Comparison of ENCODE assay signal across 8 mouse cellular contexts in the genomic region with DNA sequence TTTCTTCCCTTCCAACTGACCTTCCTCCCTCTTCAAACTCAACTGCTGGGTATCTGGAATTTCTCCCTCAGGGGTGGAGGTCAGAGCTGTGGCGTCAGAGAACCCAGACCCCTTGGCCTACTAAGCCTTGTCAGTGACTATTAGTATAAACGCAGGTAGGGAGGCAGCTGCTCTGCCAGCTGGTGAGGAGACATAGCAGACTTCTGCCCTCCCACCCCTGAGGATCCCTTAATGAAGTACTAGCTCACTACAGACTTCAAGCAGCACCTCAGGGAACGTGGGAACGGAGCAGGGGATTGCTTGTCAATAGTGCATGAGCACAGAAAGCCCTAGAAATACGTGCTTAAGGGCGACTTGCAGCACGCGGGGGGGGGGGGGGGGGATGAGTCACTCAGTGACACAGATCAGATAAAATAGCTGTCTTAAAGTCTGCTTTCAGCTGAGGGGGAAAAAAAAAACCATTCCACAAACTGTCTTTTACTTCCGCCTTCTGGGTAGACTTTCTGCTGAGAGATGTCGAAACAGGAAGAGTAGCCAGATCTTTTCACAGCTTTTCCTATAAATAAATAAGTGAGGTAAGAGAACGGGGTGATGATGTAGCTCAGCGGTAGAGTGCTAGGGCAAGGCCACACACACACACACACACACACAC.
A peak's percentile ranks its signal among the peaks of the same experiment; 100 is the strongest.
DNase-seq lines count a peak whose midpoint lies in the region; ATAC-seq and TF ChIP-seq lines count a peak whose summit lies in the region.

No protein-coding gene starts in this region.

- H3K27ac ChIP-seq in bone marrow, adult 2 months (ENCODE audit: control insufficient read depth, insufficient read depth, low read depth, low read length, poor library complexity), result peak overlapping the region; percentile 57
- no peak overlapping the region for H3K27ac ChIP-seq in kidney, embryonic 14.5 days (ENCODE audit: low read depth, low read length)

- ATAC-seq in kidney, embryonic 14.5 days (ENCODE audit: low FRiP score, low TSS enrichment), result no peak

- intact Hi-C loops in heart, postnatal 25 days (cut with DNase I), result no loop called here

- peaks cover 5% of the 10 kb centered on the region; the same call in 1 of the 2 replicates for H3K27me3 ChIP-seq in kidney, embryonic 14.5 days (ENCODE audit: control insufficient read depth, insufficient read depth, low read length)

- peak; percentile 18 to 47 for DNase-seq in heart, adult 18-20 months
- no peak for DNase-seq in heart, postnatal 25 days (ENCODE audit: low spot score)
- peak; percentile 70 for DNase-seq in 3134 (ENCODE audit: extremely low read depth, insufficient read length, low spot score)
- peak; percentile 75 for DNase-seq in induced T-regulatory cell, adult 2 months (ENCODE audit: low read depth)
- peak; percentile 78 for DNase-seq in naive thymus-derived CD4-positive, alpha-beta T cell, adult 2 months (ENCODE audit: low read depth)
- DNase-seq in ovary, postnatal 36 days (ENCODE audit: low spot score), result no peak

- H3K4me1 ChIP-seq in bone marrow, adult 2 months (ENCODE audit: control insufficient read depth, insufficient read depth, low read length), result peaks cover 2% of the 10 kb centered on the region
- no peaks in the 10 kb centered on the region for H3K4me1 ChIP-seq in kidney, embryonic 14.5 days (ENCODE audit: control insufficient read depth, insufficient read depth, low read length)

- H3K36me3 ChIP-seq in kidney, embryonic 14.5 days (ENCODE audit: control insufficient read depth, insufficient read depth, low read length), result no peaks in the 10 kb centered on the region

- H3K9ac ChIP-seq in kidney, embryonic 14.5 days (ENCODE audit: low read depth, low read length), result no peak overlapping the region; the same call in 1 of the 2 replicates

- TF ChIP-seq CTCF in bone marrow, adult 2 months (IDR thresholded peaks at IDR 0.05; ENCODE audit: control insufficient read depth, insufficient read depth, low read length), result no peak

- TF ChIP-seq POLR2A in bone marrow, adult 2 months (IDR thresholded peaks at IDR 0.05; ENCODE audit: borderline replicate concordance, control insufficient read depth, low read depth, low read length), result no peak

- no peak overlapping the region for H3K4me2 ChIP-seq in kidney, embryonic 14.5 days (replicated peaks; ENCODE audit: low read depth, low read length)

- no peak overlapping the region for H3K4me3 ChIP-seq in bone marrow, adult 2 months (replicated peaks; ENCODE audit: control insufficient read depth, low read depth, low read length)
- no peak overlapping the region for H3K4me3 ChIP-seq in kidney, embryonic 14.5 days (ENCODE audit: low read length)

- H3K9me3 ChIP-seq in kidney, embryonic 14.5 days (ENCODE audit: control insufficient read depth, low read length), result no peaks in the 10 kb centered on the region

- 8% methylated on average over 12 of the region's 12 CpGs for WGBS in bone marrow, adult 2 months
- WGBS in kidney, embryonic 14.5 days, result 47% methylated on average over 11 of the region's 12 CpGs

Comparison
In these comparisons a context has a peak if more than half of its experiments do, and no peak if none do; other contexts are left out.
1. DNase-seq: peak in heart, adult 18-20 months (2 of 2), 3134 (single experiment), induced T-regulatory cell, adult 2 months (single experiment) and naive thymus-derived CD4-positive, alpha-beta T cell, adult 2 months (single experiment); none in heart, postnatal 25 days (single experiment) and ovary, postnatal 36 days (single experiment).